Mouse (Mus musculus): ENCODE results near the gene Osbp. TPM values are rescaled to one million over a fixed set of nuclear protein-coding genes. Genes with fewer than 3 reads are reported as not detected.

Osbp gene
- polyA plus RNA-seq, 1 experiment from 2014 or later = 11.8 TPM

DNA sequence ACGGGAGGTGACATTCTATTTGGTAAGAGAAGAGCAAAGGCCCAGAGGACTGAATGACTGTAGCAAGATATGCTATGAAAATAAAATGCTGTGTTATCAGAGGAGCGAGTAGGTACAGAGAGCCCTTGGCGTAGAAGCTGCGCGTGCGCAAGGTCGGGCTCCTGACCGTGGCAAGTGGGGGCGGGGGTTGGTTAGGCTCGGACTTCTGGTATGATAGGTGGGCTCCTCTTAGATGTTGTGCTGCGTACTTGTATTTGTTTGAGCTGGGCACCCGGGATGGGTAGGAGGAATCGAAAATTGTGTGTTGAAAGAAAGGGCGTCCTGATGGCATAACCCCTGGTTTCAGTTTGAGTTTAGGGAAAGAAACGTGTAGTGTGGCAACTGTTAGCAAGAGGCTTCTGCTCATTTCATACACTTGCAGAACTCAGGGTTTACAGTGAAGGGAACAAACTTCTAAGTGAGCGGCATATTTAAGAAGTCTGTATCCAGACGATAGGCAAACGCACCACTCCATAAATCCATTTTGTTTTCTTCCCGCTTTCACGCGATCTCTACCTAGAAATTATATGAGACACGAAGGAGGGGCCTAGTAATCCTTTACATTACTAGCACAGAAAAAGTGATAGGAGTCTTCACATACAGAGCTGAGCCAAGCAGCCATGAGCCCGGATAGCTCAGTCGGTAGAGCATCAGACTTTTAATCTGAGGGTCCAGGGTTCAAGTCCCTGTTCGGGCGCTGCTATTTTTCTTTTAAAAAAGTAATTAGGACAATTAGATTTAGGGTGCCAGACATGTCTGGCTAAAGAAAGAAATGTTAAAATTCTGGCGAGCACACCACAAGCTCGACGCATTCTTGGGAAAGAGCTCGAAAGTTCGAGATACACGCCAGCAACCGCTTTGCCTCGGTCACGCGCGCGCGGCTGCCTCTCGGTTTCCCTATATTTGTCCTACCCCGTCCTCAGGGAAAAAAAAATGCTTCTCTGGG is 39.9 kb downstream of the Osbp start:
- Histone ChIP-seq H3K36me3 (ENCODE audit: control insufficient read depth, insufficient read depth, low read length) (no peaks in the 10 kb centered on the region), H3K9ac (ENCODE audit: low read depth, low read length) (peak overlapping the region; percentile 71), H3K4me1 (ENCODE audit: control insufficient read depth, insufficient read depth, low read length) (peaks cover 2% of the 10 kb centered on the region), H3K4me3 (ENCODE audit: low read depth, low read length) (peak overlapping the region; percentile 67), H3K27me3 (ENCODE audit: control insufficient read depth, insufficient read depth, low read length) (no peaks in the 10 kb centered on the region), H3K9me3 (replicated peaks; ENCODE audit: control insufficient read depth, low read length) (no peaks in the 10 kb centered on the region), H3K27ac (ENCODE audit: low read depth, low read length) (peak overlapping the region; percentile 64; the same call in 1 of the 2 replicates), H3K4me2 (peak overlapping the region; percentile 73)
- ATAC-seq (replicated peaks; ENCODE audit: insufficient number of reproducible peaks, low FRiP score, low TSS enrichment) = peak; percentile 74
- under 1% methylated on average over 41 of the region's 41 CpGs for WGBS (ENCODE audit: insufficient replicate concordance)

GRCm38 (mm10) chr19:12006361-12006947 is 40.7 kb downstream of the Osbp start:
- Histone ChIP-seq H3K36me3 (ENCODE audit: control insufficient read depth, insufficient read depth, low read length) (no peaks in the 10 kb centered on the region), H3K4me1 (ENCODE audit: control insufficient read depth, insufficient read depth, low read length) (peaks cover 2% of the 10 kb centered on the region), H3K27me3 (ENCODE audit: control insufficient read depth, insufficient read depth, low read length) (no peaks in the 10 kb centered on the region), H3K4me2 (peak overlapping the region; percentile 73), H3K27ac (ENCODE audit: low read depth, low read length) (no peak overlapping the region), H3K4me3 (ENCODE audit: low read depth, low read length) (peak overlapping the region; percentile 67), H3K9ac (ENCODE audit: low read depth, low read length) (peak overlapping the region; percentile 66), H3K9me3 (replicated peaks; ENCODE audit: control insufficient read depth, low read length) (no peaks in the 10 kb centered on the region)
- WGBS (ENCODE audit: insufficient replicate concordance) = 0% methylated on average over 17 of the region's 17 CpGs
- ATAC-seq (replicated peaks; ENCODE audit: insufficient number of reproducible peaks, low FRiP score, low TSS enrichment) = no peak

DNA sequence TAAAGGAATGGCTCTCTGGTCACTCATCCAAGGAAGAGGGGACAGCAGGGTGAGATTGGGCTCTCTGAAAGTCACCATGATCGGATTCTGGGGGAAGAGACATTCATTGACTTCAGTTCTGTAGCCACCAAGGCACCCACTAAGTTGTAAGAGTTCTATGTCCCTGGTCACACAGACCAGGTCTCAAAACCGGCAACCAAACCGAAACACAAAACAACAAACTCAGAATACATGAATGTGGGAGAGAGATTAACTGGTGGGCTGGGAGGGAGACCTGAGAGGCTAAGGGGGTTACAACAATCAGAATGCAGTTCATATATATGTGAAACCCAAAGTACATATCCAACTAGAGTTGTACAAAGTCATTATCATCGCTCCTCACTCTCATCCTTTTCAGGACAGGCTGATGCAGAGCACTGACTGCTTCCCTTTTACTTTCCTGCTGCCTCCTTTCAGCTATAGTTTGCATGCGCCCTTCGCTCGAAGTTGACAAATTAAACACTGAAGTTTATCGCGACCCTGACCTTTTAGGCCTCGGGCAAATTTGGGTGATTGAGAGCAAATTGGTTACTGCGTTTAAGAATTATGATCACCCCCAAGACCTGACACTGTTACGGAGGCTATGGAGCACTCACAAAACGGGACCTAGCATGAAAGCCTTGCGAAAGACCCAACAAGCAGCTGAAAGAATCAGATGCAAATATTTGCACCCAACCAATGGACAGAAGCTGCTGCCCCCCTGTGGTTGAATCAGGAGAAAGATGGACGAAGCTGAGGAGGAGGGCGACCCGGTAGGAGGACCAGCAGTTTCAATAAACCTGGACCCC is 41.6 kb downstream of the Osbp start:
- no peak overlapping the region for H3K9ac ChIP-seq (ENCODE audit: low read depth, low read length)
- H3K9me3 ChIP-seq (replicated peaks; ENCODE audit: control insufficient read depth, low read length) = no peaks in the 10 kb centered on the region
- no peaks in the 10 kb centered on the region for H3K36me3 ChIP-seq (ENCODE audit: control insufficient read depth, insufficient read depth, low read length)
- peaks cover 2% of the 10 kb centered on the region for H3K4me1 ChIP-seq (ENCODE audit: control insufficient read depth, insufficient read depth, low read length)
- H3K4me3 ChIP-seq (ENCODE audit: low read depth, low read length) = peak overlapping the region; percentile 38
- peak overlapping the region; percentile 73 for H3K4me2 ChIP-seq
- no peak overlapping the region for H3K27ac ChIP-seq (ENCODE audit: low read depth, low read length)
- no peak for ATAC-seq (replicated peaks; ENCODE audit: insufficient number of reproducible peaks, low FRiP score, low TSS enrichment)
- 12% methylated on average over 17 of the region's 17 CpGs for WGBS (ENCODE audit: insufficient replicate concordance)
- no peaks in the 10 kb centered on the region for H3K27me3 ChIP-seq (ENCODE audit: control insufficient read depth, insufficient read depth, low read length)

GRCm38 (mm10) chr19:12008410-12009380 is 43.0 kb downstream of the Osbp start:
- Histone ChIP-seq H3K4me1 (ENCODE audit: control insufficient read depth, insufficient read depth, low read length) (peaks cover 2% of the 10 kb centered on the region), H3K36me3 (ENCODE audit: control insufficient read depth, insufficient read depth, low read length) (no peaks in the 10 kb centered on the region), H3K27ac (ENCODE audit: low read depth, low read length) (no peak overlapping the region), H3K27me3 (ENCODE audit: control insufficient read depth, insufficient read depth, low read length) (no peaks in the 10 kb centered on the region), H3K4me3 (ENCODE audit: low read depth, low read length) (peak overlapping the region; percentile 14; the same call in 1 of the 2 replicates), H3K9me3 (replicated peaks; ENCODE audit: control insufficient read depth, low read length) (no peaks in the 10 kb centered on the region), H3K9ac (ENCODE audit: low read depth, low read length) (no peak overlapping the region), H3K4me2 (peak overlapping the region; percentile 73)
- no peak for ATAC-seq (replicated peaks; ENCODE audit: insufficient number of reproducible peaks, low FRiP score, low TSS enrichment)
- WGBS (ENCODE audit: insufficient replicate concordance) = 20% methylated on average over 17 of the region's 17 CpGs

DNA sequence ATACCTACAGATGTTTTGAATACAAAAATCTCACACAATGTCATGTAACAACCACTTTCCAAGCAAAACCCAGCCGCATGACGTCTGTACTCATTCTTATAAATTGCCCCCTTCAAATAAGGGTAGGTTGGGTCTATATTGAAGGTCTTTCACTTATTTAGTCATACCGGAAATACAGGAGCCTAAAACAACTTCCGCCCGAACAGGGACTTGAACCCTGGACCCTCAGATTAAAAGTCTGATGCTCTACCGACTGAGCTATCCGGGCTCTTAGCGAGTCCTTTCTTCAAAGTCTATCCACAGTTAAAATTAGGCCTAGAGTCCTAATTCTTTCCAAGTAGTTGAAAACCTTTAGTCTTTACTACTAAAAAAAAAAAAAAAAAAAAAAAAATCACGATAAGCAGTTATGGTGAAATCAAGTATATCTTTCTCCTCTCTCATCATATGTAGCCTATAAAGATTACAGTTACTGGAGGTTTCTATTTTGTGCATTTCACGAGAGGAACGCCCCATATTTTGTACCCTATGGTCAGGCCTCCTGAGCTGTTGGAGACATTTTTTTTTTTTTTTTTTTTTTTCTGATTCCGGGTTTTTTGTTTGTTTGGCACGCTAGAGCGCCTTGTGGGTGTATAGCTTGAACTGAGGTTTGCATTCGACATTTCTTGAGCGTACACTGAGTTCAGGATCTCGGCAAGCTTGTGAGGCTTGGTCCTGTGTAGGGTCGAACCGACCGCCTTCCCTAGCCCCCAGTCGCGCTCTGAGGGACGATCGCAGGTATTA is 44.0 kb downstream of the Osbp start:
- ATAC-seq (replicated peaks; ENCODE audit: insufficient number of reproducible peaks, low FRiP score, low TSS enrichment) = peak; percentile 28; the same call in 1 of the 2 replicates
- Histone ChIP-seq H3K36me3 (ENCODE audit: control insufficient read depth, insufficient read depth, low read length) (no peaks in the 10 kb centered on the region), H3K9me3 (replicated peaks; ENCODE audit: control insufficient read depth, low read length) (no peaks in the 10 kb centered on the region), H3K27me3 (ENCODE audit: control insufficient read depth, insufficient read depth, low read length) (no peaks in the 10 kb centered on the region), H3K4me2 (peak overlapping the region; percentile 63), H3K4me1 (ENCODE audit: control insufficient read depth, insufficient read depth, low read length) (peaks cover 2% of the 10 kb centered on the region), H3K9ac (ENCODE audit: low read depth, low read length) (peak overlapping the region; percentile 78), H3K4me3 (ENCODE audit: low read depth, low read length) (peak overlapping the region; percentile 66), H3K27ac (ENCODE audit: low read depth, low read length) (peak overlapping the region; percentile 80)
- WGBS (ENCODE audit: insufficient replicate concordance) = under 1% methylated on average over 24 of the region's 24 CpGs

GRCm38 (mm10) chr19:12010281-12010771 is 44.6 kb downstream of the Osbp start:
- peak overlapping the region; percentile 80 for H3K27ac ChIP-seq (ENCODE audit: low read depth, low read length)
- H3K27me3 ChIP-seq (ENCODE audit: control insufficient read depth, insufficient read depth, low read length) = no peaks in the 10 kb centered on the region
- H3K9ac ChIP-seq (ENCODE audit: low read depth, low read length) = peak overlapping the region; percentile 78
- H3K4me2 ChIP-seq = peak overlapping the region; percentile 63
- no peaks in the 10 kb centered on the region for H3K9me3 ChIP-seq (replicated peaks; ENCODE audit: control insufficient read depth, low read length)
- ATAC-seq (replicated peaks; ENCODE audit: insufficient number of reproducible peaks, low FRiP score, low TSS enrichment) = peak; percentile 19; the same call in 1 of the 2 replicates
- under 1% methylated on average over 24 of the region's 24 CpGs for WGBS (ENCODE audit: insufficient replicate concordance)
- peaks cover 2% of the 10 kb centered on the region for H3K4me1 ChIP-seq (ENCODE audit: control insufficient read depth, insufficient read depth, low read length)
- no peaks in the 10 kb centered on the region for H3K36me3 ChIP-seq (ENCODE audit: control insufficient read depth, insufficient read depth, low read length)
- peak overlapping the region; percentile 66 for H3K4me3 ChIP-seq (ENCODE audit: low read depth, low read length)

DNA sequence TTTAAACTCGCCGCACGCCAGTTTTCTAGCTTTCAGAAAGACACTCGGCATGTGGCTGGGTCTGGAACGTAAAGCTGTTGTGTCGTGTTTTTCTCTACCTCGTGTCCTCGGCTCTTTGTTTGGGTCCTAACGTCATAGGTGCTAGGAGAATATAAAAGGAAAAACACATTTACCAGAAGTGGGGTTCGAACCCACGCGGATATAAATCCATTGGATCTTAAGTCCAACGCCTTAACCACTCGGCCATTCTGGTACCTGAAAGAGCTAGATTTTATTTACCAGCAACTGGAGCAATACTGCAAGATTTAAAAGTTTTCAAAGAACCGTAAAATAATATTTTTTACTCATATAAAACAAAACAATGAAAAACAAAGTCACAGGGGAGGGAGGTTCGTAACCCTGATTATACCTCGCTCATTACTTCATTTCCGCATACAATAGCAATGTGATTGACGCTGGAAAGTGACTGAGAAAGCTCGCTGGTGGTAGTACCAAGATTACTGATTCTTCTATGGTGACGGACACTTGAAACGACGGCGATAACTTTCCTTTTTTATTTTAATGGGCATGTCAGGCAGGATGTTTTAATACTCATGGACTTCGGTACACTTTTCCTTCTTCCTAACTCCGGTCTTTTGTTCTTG is 45.3 kb downstream of the Osbp start:
- no peaks in the 10 kb centered on the region for H3K36me3 ChIP-seq (ENCODE audit: control insufficient read depth, insufficient read depth, low read length)
- no peaks in the 10 kb centered on the region for H3K27me3 ChIP-seq (ENCODE audit: control insufficient read depth, insufficient read depth, low read length)
- peak overlapping the region; percentile 78 for H3K9ac ChIP-seq (ENCODE audit: low read depth, low read length)
- H3K4me3 ChIP-seq (ENCODE audit: low read depth, low read length) = peak overlapping the region; percentile 66
- ATAC-seq (replicated peaks; ENCODE audit: insufficient number of reproducible peaks, low FRiP score, low TSS enrichment) = peak; percentile 63
- peak overlapping the region; percentile 63 for H3K4me2 ChIP-seq
- WGBS (ENCODE audit: insufficient replicate concordance) = under 1% methylated on average over 26 of the region's 26 CpGs
- H3K27ac ChIP-seq (ENCODE audit: low read depth, low read length) = peak overlapping the region; percentile 80
- no peaks in the 10 kb centered on the region for H3K9me3 ChIP-seq (replicated peaks; ENCODE audit: control insufficient read depth, low read length)
- H3K4me1 ChIP-seq (ENCODE audit: control insufficient read depth, insufficient read depth, low read length) = peaks cover 2% of the 10 kb centered on the region
